Mouse (Mus musculus) monocyte, adult 5-6 weeks (primary cell): ENCODE results near the gene March10. TPM values are rescaled to one million over a fixed set of nuclear protein-coding genes. Genes with fewer than 3 reads are reported as not detected.

Source experiments
- ATAC-seq: fragments of 153-309, 156-312 bp; replicated peaks from 2 replicates; pipeline ENCODE4 v1.8.0; 2017; ENCODE audit warnings: mild to moderate bottlenecking; ENCODE audit not compliant: low TSS enrichment, insufficient number of reproducible peaks, severe bottlenecking, poor library complexity, low FRiP score
- total RNA-seq: library from RNA; stranded (forward); fragments of 200-1000, 200-491, 200-594 nt; gene quantifications from 3 replicates; pipeline ENCODE4 v1.2.3, GENCODE M21; 2017

The March10 gene
- total RNA-seq, 1 experiment from 2014 or later = not detected

DNA sequence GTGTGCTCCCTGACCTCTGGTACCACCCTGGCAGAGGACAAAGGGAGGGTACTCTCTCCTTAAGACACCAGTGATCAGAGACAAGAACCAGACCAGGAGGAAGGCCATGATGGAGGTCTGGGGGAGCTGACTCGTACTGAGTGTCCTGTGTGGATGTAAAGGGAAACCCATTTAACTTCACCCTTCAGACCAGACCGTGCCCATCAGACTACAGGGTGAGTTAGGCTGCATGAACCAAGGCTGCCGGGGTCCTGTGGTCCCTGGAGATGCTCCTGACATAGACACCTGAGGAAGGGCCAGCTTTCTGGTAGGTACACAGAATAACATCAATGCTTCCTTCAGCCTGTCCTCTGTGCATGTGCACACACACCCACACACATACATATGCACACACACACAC, 90.9 kb downstream of the March10 start:
- no peak for ATAC-seq

DNA sequence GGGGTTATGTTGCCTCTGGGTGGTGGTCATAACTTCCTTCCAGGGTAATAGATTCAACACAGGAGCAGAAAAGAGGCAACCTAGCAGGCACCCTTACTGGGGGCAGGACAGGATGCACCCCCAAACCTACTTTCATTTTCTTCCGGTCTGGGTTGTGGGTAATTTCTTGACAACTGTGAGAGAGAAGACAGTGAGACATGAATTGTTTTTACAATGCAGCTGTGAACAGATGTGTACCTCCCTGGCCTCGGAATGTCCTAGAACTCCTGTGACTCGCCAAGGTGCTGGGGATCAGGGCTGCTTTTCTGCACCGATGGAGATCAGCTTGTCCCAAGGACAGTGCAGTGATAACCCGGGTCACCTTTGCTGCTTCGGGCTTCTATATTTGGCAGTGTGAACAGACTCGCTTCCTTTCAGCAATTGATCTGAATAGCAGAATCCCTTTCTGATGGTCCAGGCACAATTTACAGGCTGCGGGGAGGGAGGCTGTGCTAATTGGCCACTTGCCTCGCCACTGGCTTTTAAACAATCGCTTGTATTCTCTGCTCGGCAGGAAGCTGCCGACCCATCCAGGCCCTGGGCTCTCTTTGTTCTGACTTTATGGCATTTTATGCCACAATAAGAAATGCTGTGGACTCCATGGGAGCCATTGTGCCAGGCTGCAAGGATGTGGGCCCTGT, 92.0 kb downstream of the March10 start:
- no peak for ATAC-seq

DNA sequence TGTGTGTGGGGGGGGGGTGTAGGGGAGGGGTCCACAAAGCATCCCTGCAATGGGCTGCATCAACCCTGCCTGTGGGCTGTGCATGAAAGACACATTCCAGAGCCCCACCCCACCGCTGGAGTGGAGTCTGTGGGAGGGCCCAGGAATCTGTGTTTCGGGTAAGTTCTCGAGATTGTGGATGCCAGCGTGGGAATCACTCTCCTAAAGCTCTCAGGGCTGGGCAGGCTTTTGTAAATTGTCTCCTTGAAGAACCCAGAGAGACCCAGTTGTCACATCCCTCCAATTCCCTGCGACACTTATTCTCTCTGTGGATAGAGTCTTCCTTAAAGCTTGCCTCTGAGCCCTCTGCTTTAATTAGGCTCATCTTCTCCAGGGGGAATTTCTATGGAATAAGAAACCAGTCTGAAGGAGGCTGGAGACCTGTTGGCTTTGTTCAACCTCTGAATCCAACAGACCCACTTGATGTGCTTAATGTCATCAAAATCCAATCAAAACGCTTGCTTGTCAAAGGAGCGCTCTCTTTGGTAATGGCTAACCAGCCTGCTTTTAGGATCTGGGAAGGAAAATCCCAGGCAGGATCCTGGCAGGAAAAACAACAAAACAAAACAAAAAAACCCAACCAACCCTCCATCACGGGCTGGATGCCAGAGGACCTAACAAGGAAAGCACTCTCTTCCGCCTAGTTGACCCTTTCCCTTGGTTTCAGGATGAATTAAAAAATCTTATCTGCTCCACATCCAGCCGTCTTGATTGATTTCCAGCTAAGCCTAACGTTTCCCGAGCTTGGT, 92.7 kb downstream of the March10 start:
- ATAC-seq = no peak

DNA sequence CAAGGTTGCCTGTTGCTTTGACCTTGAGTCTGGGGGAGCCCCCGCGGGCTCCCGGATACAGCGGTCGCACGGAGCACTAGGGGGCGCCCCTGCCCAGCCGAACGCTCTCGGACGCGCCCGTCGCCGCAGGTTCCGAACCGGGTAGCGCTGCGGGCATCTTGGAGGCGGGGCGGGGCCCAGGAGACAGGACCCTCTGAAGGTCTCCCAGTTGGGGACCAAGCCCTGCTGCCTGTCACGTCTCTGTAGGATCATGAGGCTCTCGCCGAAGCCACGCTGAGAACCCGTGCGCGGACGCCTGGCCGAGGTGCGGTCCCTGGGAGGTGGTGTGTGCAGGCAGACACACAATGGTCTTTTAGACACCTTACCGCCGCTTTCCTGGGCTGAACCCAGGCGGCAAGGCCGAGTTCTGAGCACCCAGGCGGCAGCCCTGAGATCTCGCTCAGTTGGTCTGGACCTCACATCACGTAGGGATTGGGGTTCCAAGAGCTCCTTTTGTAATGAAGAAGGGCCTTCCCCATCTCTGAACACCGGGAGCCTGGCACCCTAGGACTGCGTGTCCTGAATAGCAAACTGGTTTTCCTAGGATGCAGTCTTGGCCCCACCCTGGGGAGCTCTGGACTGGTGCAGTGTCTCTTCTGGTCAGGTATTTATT, 93.5 kb downstream of the March10 start:
- 0 out of 2 replicates have a peak, but pooled peaks have one; percentile 33 for ATAC-seq

DNA sequence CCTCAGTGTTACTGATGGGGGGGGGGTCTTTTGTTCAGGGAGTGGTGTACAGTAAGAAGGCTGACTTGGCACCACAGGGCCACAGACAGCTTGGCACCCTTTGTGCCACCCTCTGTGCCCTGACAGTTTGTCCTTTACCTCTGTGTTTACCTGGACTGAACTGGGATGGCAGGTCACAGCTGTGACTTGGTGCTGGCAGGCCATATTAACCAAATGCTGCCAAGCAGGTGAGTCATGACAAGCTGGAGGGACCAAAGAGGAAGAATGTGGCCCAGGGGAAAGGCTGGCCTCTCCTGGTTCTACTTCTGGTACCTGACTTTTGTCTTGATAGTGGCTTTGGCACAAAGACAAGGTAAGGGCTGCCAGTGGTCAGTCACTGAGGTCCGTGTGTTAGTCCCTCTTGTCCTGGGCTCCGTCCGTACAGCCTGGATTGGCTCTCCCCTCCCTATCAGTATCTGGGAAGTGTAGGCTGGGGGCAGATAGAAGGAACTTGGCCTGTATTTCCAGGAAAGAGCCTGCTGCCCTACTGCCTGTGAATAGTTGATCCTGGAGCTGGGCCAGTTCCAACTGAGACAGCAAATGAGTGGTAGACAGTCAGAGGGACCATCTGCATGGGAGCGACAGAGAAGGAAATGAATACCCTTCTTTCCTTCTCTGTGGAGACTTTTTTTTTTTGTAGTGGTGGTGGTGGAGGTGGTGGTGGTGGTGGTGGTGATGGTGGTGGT, 94.3 kb downstream of the March10 start:
- ATAC-seq = no peak

DNA sequence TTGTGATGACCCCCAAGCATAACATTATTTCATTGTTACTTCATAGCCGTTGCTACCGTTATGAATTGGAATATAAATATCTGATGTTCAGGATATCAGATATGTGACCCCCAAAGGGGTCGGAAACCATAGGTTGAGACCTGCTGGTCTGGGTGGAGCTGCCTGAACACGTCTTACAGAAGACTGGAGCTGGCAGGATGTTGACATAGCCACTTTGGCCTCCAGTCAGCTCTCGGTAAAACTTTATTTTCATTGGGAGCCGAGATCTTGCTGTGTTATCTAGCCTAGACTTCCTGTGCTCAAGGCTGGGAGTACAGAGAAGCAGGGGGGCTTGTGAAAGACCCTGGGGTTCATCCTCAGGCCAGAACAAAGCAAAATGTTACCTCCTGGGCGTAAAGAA, 100.2 kb downstream of the March10 start:
- no peak for ATAC-seq

DNA sequence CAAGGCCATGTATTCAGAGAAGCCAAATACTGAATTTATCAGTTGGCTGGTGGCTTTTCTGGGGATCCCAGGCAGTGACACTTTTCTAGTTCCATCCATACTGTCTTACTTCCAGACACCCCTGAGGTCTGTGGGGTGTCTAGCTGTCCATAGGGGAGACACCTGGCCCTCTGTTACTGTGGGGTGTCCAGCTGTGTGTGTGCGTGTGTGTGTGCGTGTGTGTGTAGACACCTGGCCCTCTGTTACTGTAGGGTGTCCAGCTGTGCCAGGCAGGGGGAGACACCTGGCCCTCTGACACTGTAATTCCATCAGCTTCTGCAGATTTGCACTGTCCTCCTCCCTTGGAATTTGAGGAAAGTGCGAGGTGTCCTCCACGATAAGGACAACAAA, 102.6 kb downstream of the March10 start:
- no peak for ATAC-seq

DNA sequence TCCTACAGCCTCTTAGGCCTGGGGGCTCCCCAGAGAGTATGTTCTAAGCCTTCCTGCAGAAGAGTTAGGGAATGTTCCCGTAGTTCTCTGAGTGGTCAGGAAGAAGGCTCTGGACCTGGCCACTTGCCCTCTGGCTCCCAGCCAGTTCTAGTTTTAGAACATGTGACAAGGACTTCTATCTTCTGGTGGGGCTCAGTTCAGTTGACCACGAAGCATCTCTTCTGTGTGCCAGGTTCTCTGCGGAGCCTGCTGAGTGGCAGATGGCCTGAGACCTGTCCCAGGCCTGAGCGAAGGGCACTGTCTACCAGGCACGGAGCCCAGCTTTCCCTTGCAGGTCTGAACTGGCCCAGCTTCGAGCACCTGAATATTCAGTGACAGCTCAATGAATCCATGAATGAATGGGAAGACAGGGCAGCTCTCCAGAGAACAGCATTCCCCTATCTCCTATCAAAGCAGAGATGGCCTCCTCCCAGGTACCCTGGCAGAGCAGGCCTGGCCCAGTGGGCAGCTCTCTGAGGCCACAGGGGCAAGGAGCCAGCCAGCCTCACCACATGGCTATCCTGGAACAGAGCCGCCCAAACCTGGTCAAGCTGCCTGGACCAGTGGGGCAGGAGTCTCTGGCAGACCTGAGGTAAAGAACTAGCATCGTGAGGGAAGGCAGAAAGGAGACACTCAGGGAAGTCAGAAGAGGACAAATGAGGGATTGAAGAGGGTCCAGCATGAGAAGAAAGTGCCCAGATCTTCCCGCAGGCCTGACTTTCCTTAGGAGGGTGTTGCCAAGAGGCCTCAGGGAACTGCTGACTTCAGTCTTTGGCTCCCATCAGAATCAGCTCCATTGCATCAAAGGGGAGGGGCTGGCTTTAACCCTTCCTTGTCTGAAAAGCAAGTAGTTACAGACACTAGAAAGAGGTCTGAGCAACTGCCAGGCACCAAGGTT, 103.3 kb downstream of the March10 start:
- no peak for ATAC-seq

DNA sequence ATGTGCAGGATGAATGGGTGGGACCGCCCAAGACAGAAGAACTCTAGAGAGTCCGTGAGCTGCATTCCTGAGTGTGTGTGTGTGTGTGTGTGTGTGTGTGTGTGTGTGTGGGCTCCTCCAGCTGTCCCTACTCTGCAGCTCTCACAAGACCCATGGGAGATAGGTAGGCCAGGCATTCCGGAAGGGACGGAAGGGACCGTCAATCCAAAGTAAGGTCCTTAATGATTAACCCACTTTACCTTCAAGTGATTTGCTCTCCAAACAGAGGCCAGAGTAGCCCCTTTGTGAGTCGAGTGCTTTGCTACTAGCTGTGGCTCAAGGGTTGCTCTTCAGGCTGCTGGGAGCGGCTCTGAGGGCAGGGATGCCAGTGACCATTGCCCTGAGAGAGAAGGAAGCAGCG, 104.4 kb downstream of the March10 start:
- ATAC-seq = no peak

DNA sequence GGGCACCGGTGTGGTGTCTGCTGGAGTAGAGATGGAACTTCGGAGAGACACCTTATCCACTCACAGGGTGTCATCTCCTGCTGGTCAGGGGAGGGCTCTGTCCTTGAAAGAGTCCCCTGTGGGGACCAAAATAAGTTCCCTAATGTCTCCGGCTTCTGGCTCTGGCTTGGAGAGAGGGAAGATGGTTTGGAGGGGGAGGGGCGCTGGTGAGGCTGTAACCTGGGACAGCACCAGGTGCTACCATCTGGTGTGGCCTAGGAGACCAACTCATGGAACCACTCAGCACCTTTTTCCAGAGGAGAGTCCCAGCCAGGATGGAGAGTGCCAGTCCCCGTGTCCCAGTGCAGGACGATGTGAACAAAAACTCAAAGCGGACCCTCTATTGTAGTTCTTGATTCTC, 105.9 kb downstream of the March10 start:
- ATAC-seq = no peak

DNA sequence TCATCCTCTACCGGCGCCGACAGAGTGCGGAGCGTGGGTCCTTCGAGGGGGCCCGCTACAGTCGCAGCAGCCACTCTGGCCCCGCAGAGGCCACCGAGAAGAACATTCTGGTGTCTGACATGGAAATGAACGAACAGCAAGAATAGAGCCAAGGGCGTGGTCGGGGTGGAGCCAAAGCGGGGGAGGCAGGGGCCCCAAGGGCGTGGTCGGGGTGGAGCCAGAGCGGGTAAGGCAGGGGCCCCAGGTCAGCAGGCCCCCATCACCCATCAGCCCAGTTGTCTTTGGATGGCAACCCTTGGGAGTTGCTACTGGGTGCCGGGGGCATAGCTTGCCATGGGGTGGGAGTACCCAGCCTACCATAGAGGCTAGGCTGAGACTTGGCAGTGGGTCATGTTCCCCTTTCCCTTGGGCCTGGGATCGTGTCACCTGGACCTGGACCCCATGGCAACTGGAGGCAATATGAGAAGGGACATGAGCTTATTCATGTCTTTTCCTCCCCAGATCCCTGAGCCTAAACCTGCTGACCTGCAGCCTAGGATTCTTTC, 106.7 kb downstream of the March10 start:
- no peak for ATAC-seq

DNA sequence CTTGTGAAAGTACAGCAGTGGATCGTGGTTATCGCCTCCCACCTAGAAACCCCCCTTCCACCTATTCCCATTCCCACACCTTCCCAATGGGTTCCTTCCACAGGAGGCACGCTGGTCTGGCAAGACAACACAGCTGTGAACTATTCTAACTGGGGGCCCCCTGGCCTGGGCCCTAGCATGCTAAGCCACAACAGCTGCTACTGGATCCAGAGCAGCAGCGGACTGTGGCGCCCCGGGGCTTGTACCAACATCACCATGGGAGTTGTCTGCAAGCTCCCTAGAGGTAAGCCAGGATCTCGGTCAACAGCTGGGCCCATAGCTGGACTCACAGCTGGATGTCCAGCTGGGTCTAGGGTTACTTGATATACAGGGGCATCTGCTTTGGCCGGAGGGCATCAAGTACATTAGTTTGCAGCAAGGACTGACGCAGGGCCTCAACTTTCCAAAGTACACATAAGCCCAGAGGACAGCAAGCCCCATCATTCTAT, 108.0 kb downstream of the March10 start:
- no peak for ATAC-seq

DNA sequence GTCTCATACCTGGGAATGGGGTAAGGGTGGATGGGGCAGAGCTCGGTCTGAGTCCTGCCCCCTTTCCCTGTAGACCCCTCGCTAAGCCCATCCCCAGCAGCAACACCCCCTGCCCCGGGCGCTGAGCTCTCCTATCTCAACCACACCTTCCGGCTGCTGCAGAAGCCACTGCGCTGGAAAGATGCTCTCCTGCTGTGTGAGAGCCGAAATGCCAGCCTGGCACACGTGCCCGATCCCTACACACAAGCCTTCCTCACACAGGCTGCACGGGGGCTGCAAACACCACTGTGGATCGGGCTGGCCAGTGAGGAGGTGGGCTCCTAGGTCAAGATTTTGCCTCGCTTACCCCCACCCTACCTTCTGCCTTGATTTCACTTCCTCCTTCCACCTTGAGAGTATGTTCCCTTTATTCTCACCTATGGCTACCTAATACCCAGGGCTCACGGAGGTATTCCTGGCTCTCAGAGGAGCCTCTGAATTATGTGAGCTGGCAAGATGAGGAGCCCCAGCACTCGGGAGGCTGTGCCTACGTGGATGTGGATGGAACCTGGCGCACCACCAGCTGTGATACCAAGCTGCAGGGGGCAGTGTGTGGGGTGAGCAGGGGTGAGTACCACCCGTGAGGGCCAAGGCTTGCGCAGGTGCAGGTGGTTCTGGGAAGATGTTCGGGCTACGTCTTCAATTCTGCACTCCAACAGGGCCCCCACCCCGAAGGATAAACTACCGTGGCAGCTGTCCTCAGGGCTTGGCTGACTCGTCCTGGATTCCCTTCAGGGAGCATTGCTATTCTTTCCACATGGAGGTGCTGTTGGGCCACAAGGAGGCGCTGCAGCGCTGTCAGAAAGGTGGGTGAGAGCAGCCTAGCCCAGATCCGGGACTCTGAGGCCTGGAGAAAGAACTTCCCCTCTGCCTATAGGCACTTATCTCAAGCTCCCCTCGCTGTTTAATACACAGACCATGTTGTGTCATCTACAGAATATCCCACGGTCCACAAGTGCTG, 109.1 kb downstream of the March10 start:
- no peak for ATAC-seq

DNA sequence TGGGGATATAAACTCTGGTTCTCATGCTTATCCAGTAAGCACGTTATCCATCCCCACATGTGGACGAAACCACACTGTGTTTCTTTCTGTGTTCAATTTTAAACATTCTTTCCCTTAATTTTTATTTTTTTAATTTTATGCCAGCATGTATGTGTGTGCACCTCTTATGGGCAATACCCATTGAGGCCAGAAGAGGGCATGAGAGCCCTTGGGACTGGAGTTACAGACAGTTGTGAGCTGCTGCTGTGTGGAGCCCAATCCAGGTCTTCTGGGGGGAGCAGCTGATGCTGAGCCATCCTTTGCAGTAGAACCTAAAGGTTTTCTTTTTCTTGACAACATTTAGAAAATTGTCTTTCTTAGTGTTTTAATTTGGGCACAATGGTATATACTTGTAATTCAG, 111.3 kb downstream of the March10 start:
- ATAC-seq = no peak

DNA sequence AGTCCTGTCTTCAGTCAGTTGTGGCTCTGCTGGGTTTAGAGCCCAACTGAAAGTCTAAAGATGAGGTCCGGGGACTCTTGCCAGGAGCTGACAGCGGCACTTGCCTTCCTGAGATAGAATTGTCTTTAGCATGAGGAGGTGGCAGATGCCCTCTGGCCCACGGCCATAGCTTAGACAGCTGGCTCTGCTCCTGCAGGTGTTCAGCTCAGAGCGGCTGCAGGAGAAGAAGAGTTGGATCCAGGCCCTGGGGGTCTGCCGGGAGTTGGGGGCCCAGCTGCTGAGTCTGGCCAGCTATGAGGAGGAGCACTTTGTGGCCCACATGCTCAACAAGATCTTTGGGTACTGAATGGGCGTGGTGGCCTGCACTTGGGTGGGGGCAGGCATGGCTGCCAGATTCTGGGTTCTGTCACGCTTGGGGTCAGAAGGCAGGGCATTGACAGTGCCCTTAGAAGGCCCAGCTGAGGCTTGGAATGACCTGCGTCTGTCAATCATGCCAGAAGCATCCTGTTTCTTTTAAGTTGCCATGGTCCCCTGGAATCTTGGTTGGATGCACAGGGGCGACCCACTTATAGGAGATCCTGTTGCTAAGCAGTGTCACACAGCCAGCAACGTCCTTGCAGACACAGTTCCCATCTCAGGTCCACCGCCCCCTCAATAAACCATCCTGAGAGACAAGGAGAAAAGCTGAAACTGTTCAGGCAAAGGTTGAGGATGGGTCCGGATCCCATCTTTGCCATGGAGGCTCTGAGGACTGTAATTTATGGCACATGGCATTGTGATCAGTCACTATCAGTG, 117.7 kb downstream of the March10 start:
- no peak for ATAC-seq
